Mouse (Mus musculus) 416B (cell line): ENCODE data around the gene Dnajb3.
A peak's percentile ranks its signal among the peaks of the same experiment; 100 is the strongest.

ENCODE experiments used
- DNase-seq: peaks from one replicate; pipeline ENCODE4 v3.0.0; 2011; ENCODE audit warnings: low read depth

Gene Dnajb3

DNA sequence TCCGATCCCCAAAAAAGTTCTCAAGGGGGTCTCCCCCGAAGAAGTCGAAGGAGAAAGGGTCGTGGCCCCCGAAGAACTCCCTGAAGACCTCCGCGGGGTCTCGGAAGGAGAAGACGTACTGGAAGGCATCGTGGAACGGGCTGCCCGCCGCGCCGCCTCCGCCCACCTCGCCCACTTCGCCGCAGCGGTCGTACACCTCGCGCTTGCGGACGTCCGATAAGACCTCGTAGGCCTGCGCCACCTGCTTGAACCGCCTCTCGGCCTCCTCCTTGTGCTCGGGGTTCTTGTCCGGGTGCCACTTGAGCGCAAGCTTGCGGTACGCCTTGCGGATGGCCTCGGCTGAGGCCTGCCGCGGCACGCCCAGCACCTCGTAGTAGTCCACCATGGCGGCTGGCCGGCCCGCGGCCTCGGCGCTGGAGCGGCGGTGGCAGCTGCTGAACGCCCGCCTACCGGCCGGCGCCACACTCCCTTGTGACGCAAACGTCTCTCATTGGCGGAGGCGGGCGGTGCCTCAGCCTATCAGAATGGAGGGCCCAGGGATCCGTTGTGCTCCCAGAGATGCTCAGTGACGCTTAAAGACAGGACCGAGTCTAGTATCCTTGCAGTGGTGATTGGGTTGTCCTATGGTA lies at the start of gene Dnajb3:
Dnajb3 (minus strand) TSS at position 489 of the 629 bp plus-strand sequence.
- DNase-seq: no peak

DNA sequence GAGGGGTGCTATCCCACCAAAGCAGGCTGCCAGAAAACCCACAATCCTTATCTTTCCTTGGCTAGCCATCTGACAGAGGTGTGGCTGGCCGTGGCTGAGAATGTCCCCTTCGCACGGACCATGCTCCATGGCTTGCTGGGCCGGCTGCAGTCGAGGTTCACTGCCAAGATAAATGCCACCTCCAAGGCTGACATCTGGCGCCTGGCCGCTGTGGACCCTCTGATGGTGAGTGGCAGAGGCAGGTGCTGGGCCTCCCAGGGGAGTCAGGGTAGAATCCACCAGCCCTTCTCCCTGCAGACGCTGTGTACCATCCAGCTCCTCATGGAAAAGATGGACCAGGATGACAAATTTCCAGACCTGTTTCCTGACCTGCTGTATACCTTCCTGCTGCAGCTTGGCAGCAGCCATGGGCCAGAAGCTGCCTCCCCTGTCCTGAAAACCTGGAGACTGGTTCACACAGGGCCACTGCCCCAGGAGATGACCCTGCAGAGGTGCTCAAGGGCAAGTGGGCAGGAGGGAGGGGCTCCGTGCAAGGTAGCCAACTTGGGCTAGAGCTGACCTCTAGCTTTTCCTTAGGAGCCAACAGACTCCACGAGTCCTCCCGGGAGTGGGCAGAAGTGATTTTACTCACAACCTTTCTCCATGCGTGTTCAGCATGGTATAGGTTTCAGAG lies 49.3 kb upstream of the Dnajb3 start:
- no peak for DNase-seq

DNA sequence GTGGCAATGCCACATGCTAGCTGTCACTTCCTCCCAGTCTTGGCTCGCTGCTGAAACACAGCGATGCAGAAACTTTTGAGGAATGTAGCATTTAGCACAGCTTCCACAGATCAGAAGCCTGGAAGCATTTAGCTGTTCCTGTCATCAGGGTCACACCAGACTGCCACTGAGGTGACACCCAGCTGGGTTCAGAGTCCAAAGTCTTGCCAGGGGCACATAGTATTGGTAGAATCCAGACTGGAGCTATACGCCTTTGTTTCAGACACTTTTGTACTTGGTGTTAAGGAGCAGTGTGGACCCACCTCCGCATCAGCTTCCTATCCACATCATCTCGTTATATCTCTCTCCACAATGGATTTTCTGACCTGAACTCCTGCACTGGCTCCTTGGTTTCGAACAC lies 48.0 kb upstream of the Dnajb3 start:
- DNase-seq: no peak

DNA sequence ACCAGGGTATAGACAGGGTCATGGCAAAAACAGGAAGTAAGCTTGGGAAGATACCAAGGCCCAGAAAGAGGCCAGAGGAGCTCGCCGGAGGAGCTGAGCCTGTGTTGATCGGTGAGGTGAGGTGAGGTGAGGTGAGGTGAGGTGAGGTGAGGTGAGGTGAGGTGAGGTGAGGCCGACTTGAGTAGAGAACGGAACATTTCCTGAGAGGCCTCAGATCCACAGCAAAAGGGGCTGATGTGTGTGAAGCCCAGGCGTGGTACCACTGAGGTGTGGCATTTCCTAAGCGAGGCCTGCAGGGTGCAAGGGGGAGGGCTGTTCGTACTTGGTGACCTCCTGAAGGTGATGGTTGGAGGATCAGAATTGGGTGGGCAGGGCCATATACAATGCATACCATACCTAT lies 47.5 kb upstream of the Dnajb3 start:
- no peak for DNase-seq

DNA sequence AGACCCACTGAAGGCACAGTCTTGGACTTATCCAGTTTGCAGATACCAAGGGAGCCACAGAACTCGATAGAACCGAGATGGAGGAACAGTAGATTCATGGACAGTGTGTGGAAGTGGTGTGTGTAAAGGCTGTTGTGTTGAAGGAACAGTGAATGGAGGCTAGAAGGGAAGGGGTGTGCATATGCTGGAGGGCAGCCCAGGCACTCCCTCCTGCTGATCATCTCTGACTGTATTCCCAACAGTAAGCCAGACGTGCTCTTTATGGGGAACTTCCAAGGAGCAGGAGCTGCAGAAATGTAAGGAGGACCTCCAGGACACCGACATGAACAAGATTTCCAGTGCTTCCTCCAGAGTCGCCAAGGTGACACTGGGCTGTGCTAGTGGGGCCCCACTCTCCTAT lies 44.4 kb upstream of the Dnajb3 start:
- DNase-seq: no peak

DNA sequence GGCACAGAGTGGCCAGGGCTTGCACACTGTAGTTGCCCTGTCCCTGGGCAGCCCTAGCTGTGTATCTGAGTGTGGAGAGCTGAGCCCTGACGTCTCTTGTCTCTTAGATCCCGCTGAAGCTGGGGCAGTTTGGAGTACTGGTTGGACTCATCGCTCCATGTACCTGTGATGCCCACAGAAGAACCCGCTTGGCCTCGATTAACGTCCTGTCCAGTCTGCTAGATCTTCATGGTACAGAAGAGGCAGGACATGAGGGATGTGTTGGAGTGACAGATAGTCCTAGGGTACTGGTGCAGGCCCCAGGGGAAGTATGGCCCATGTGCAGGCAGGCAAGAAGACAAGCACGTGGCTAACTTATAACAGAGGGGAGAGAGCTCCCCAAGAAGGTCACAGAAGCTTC lies 44.0 kb upstream of the Dnajb3 start:
- no peak for DNase-seq

DNA sequence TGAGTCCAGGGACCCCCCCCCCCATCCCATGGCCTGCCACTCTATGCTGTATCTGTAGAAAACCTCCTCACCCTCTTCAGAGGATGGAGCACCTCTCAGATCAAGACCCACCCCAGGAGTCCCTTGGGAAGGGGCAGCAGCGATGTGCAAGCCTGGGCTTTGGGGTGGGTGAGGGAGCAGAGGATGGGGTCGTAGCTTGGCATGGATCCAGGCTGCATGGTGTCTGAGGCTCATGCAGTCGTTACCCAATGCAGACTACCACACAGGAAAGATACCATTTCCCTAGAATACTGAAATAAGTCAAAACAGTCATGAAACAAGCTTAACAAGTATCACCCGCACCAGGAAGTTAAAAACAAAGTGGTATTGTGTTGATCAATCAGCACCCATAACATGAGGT lies 43.1 kb upstream of the Dnajb3 start:
- DNase-seq: peak; percentile 52

DNA sequence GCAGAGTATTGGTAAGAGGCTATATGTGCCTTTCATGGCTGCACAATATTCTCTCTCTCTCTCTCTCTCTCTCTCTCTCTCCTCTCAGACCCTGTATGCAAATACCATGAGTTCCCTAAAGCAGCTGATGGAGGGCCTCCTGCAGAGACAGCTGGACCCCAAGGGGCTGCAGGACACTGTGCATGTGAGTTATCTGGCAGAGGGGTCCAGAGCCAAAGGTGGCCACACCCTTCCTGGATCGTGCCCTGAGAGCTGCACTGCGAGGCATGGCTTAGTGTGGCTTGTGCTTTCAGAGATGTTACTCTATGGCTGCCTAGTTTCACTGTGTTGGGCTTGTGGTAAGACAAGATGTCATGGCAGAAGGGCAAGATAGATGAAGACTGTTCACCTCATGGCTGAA lies 42.1 kb upstream of the Dnajb3 start:
- no peak for DNase-seq

DNA sequence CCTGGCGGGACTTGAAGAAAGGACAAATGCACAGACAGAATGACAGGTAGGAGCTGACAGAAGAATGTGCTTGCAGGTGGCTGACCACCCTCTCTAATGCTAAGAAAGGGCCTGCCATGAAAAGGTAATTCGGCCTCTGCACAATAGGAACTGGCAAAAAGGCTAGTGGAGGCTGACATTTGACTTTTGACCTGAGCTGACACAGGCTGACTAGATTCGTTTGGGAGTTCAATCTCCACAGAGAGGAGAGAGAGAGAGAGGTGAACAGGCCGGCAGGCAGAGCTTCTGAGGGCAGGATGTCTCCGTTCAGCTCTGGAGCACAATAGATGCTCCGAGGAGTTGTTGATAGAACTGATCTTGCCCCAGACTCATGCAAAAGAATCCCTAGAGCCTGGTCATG lies 40.8 kb upstream of the Dnajb3 start:
- no peak for DNase-seq

DNA sequence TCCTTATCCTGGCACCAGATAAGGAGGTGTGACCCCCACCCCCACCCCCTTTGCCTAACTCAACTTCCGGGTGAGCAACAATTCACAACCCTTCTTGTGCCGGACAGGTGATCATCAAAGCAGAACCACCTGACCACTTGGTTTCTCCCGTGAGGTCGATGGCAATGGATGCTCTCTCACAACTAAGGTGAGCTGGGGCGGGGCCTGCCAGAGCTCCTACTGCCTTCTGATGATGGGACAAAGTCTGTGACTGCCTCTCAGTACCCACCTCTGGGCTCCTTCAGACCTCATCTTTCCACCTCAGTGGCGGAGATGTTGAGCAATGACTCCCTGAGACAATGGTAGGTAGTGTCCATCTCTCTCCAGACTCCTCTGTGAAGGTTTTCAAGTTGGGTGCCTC lies 40.3 kb upstream of the Dnajb3 start:
- no peak for DNase-seq

DNA sequence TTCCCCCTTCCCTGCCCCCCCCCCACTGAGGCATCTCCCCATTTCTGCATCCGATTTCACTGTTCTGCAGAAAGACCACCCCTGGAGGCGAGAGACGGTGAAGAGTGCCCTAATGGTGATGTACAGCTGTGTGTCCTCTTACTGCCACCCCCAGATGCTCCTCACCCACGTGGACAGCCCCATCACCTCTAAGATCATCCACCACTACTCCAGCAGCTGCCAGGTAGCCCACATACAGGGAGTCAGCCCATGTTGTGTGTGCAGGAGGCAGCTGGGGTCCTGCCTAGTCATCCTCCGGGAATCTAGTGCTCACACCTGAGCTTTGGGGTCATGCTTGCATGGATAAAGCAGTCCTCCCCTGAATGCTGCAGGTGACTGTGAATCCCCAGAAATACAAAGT lies 38.3 kb upstream of the Dnajb3 start:
- DNase-seq: no peak

DNA sequence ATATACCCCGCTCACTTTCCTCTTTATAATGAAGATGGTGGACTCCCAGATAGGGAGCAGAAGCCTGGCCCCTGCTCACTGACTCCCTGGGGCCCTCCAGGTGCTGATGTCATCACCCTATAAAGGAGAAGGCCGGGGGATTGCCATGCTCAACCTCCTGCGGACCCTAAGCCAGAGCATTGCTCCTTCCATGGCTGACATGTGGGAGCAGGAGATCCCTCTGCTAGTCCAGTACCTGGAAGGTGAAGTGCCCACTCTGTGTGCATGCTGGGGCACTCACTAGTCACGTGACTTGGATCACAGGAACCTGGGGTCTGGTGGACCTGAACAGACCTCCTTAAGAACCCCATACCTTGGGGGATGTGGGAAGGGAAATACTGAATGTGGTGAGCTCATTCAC lies 35.0 kb upstream of the Dnajb3 start:
- DNase-seq: no peak

DNA sequence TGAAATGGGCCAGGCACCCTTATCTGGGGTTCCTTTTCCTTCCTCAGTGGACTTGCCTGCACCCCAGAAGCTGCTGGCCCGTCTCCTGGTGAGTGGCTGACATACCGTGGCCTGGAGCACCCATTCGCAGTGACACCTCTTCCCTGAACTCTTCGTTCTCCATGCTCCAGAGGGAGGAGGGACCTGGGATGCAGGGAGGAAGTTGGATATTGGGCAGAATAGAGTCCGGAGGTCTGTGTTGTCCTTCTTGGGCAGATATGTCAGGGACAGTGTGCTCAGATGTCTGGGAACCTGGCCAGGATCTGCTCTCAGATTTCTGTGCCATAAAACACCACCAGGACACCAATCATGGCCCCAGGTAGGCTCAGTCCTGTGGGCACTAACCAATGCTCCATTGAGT lies 34.5 kb upstream of the Dnajb3 start:
- DNase-seq: no peak

DNA sequence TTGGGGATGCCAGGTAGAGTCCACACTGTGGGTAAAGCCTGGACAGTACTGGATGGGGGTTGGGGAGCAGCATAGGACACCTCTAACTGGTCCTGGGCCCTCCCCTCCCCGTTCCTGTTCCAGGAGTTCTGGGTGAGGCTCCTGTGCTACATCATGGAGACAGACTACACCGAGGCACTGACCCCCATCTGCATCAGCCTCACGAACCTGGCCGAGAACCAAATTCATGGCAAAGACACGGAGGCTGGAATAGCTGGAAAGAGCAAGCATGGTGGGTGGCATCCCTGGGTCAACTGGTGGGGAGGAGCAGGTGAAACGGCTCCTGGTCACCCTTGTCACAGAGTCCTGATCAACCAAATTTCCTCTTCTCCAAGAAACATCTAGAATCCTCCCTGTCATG lies 33.2 kb upstream of the Dnajb3 start:
- no peak for DNase-seq

DNA sequence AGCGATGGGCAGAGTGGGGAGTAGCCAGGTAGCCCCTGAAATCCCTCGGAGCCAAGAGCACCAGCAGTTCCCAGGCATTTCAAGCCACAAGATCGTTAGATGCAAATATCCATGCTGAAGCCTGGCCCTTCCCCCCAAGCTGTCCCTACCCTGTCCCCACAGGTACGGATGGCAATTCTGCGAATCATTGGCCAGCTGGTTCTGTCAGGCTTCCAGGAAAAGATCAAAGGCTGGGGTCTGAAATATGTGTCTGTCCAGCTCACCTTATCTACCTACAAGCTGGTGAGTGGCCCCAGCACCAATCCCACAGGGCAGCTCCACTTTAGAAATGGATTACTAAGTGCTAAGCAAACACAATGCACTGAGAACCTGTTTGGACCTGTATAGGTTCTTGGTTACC lies 31.7 kb upstream of the Dnajb3 start:
- DNase-seq: no peak

DNA sequence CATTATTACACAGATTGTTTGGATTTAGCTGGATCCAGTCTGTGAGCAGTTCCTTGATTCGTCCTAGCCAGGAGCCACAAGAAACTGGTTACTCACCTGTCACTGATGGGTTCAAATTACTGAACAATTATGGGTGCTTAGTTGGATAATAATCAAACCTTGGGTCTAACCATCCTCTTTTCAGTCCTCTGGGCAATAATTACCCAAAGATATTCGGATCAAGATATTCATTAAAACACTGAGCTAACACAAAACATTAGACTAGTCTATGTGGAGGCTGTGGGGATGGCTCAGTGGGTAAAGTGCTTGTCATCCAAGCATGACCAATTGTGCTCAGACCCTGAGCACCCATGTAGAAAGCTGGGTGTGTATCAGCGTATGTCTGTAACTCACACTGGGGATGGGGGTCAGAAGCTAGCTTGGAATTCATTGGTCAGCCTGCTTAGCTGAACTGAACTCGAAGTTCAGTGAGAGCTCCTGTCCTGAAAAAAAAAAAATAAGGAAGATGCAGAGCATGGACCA lies 30.4 kb upstream of the Dnajb3 start:
- no peak for DNase-seq

DNA sequence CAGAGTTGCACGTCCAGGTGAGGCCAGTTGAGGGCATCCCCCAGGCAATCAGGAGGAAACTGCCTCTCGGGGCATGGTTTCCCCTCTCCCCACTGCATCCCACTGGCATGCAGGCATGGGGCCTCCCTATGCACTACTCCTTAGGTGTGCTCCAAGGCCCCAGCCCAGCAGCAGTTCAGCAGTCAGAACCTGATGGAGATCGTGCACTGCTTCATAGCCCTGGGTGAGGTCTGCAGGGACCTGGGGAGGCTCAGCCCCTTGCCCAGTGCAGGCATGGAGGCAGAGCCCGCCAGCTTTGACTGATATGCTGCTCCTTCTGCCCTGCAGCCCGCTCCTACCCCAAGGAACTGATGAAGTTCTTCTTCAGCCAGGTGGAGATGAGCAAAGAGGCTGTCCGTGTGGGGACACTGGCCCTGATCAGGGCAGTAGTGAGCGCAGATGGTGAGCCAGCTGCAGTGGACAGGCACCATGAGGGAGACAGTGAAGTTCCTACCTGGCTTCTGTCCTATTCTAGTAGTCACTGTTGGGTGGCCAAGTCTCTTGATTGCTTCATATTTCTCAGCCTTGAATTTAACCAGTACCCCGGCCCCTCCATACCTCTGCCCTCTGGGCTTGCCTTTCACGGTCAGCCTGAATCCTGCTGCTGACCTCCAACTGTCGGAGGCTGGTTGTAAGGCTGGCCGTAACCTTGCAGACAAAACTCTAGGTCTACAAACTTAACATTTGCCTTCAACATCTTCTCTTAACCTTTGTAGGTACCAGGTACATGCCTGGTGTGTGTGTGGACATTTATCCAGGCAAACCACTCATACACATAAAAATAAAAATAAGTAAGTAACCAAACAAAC lies 29.7 kb upstream of the Dnajb3 start:
- no peak for DNase-seq

DNA sequence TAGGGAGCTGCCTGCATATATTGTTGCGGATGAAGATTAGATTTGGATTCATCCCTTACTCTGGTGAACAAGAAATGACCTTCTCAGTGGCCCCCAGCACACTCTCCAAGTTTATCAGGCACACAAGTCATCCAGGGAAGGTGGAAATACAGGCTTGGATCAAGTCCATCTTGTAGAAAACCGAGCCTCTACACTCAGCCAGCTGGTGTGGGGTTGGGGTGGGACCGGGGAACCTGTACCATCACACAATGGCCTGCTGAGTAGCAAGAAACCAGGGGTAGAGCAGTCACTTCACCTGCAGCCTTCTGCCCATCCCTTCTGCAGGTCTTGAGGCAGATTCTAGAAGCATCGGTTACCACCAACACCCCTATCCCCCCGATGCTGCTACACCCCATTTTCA lies 29.1 kb upstream of the Dnajb3 start:
- no peak for DNase-seq

DNA sequence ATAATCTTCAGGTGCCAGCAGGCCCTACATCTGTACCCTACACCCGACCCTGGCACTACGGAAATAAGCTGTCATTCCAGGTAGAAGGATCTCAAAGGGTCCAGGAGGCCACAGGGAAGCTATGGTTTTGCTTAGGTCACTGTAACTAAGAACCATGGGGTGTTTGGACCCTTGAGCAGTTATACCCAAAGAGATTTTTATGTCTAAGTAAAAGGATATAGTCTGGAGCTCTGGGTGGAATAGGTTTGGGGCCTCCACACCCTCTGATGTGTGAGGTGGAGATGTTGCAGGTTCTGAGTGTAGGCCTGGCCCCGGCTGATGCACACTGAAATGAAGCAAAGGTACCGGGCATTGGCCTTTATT lies 28.6 kb upstream of the Dnajb3 start:
- DNase-seq: no peak

DNA sequence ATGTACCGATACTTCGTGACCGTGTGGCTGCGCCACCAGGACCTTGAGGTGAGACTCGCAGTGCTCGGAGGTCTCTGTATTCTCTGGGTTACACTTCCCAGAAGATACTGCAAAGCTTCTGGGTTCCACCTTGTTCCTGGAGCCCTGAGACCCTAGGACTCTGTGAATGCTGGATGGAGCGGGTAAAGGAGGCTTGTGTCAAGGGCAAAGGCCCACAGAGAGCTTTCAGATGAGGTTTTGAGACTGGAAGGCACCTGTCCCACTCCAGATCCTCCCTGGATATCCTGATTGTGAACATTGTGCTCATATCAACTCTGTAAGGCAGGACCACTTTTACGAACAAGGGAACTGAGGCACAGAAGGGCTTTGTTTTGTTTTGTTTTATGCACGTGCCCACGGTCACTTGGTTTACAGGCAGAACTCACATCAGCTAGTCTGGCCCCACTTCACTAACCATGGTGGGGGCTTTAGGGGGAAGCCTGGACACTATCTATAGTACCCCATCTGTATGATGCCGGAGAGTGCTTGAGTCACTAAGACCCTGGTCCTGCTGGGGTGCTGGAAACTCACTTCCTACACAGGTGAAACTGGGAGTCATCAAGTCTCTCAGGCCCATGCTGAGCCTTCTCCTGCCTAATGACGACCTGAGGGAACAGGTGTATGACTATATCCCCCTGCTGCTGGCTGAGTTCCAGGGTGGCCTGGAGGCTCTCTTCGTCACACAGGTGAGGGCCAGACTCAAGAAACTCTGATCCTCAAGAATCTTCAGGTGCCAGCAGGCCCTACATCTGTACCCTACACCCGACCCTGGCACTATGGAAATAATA lies 28.1 kb upstream of the Dnajb3 start:
- DNase-seq: no peak

DNA sequence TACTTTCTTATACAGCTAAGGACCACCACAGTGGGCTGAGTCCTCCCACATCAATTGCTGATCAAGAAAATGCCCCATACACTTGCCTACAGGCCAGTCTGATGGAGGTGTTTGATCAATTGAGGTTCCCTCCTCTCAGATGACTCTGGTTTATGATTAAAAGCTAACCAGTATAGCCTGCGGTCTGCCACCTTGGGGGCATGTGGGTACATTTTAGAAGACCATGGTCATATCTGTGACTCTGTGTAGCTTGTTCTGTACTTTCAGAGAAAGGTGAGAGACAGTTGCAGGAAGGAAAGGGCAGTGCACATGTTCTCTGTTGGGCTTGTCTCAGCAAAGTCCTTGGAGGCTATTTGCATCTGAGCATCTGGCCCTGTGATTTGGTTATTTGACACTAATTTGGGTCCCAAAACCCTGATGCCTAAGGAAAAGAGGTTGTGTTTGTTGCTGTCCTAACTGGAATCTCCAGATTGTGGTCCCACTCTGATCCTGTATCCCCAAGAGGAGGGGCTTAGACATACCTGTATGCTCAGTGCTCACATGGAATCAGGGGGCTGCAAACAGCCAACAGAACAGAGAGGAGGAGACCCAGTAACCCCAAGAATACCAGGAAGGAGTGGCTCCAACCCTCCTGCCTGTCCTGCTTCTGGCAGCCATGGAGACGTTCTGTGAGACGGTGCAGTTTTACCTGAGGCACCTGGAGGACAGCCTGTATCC lies 27.2 kb upstream of the Dnajb3 start:
- DNase-seq: no peak
